In the genomic region with DNA sequence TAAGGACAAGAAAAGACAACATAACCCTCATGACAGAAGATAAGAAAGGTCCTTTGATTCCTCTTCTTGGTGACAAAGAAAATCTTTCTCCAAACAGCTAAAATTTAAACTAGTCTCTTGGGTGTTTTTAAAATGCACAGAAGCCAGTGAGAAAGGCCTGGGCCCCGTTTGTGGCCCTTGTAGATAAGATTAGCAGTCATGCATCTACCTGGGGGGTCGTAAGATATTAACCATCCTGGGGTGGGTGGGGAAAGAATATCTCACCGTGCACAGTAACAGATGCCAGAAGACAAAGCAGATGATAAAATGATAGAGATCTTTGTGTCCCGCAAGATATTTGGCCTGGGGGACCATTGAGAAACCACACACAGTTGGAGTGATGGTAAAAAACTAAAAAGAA, we compare ENCODE assay signal across 30 mouse cellular contexts. TPM values are rescaled to one million over a fixed set of nuclear protein-coding genes. Genes with fewer than 3 reads are reported as not detected.
A peak's percentile ranks its signal among the peaks of the same experiment; 100 is the strongest.
DNase-seq lines count a peak whose midpoint lies in the region; ATAC-seq and TF ChIP-seq lines count a peak whose summit lies in the region.
"Had no signal": no experiment of that assay in that cellular context is flagged by ENCODE, and none has a peak within 500 bp of the region (broad histone marks: within the 10 kb centered on the region; RNA-seq: fewer than 3 reads in every experiment).

No protein-coding gene starts in this region.

- no peak for TF ChIP-seq RAD21 in MEL (IDR thresholded peaks at IDR 0.05; ENCODE audit: low read depth, low read length)

- peak; percentile 38 for DNase-seq in MEL (ENCODE audit: low read depth, low spot score)
- no peak for DNase-seq in liver, embryonic 11.5 days (ENCODE audit: low spot score)
- DNase-seq in liver, embryonic 14.5 days (ENCODE audit: low read depth in 3 of 3, low spot score in 3 of 3), result peak in 1 of 3 experiments; percentile 24
- DNase-seq in adrenal gland, adult (ENCODE audit: inconsistent age in 2 of 2, low spot score in 1 of 2), result no peak
- no peak for DNase-seq in urinary bladder, adult 18-20 months (ENCODE audit: low spot score in 2 of 2)
- DNase-seq: adrenal gland, postnatal 10 days; adrenal gland, postnatal 36 days; cerebellum, adult 11 months; cerebellum, adult 8-10 months; cerebellum, postnatal 10 days; cerebellum, postnatal 36 days; embryo, embryonic 11 days; gastrocnemius, postnatal 25 days; heart, adult 18-20 months; heart, postnatal 10 days; heart, postnatal 36 days had no signal

- no peak overlapping the region for H3K9ac ChIP-seq in MEL (ENCODE audit: control insufficient read depth, low read depth, low read length, poor library complexity, severe bottlenecking)
- H3K9ac ChIP-seq in liver, embryonic 11.5 days (ENCODE audit: low read depth, low read length), result no peak overlapping the region
- H3K9ac ChIP-seq in liver, embryonic 14.5 days (replicated peaks), result no peak overlapping the region
- H3K9ac ChIP-seq: embryonic facial prominence, embryonic 13.5 days; forebrain, embryonic 12.5 days; forebrain, embryonic 15.5 days; heart, embryonic 12.5 days; heart, embryonic 15.5 days; hindbrain, embryonic 14.5 days had no signal

- H3K36me3 ChIP-seq in MEL (ENCODE audit: control insufficient read depth in 1 of 2, insufficient read depth in 2 of 2, low read length in 2 of 2), result peaks cover 0 to 17% of the 10 kb centered on the region in 2 experiments; a peak in 2 of 4 replicates
- no peaks in the 10 kb centered on the region for H3K36me3 ChIP-seq in liver, embryonic 11.5 days (ENCODE audit: control insufficient read depth, insufficient read depth, low read length)
- H3K36me3 ChIP-seq in liver, embryonic 14.5 days (replicated peaks; ENCODE audit: control insufficient read depth, insufficient read depth, low read depth), result no peaks in the 10 kb centered on the region
- H3K36me3 ChIP-seq: embryonic facial prominence, embryonic 10.5 days; embryonic facial prominence, embryonic 13.5 days; forebrain, embryonic 12.5 days; forebrain, embryonic 15.5 days; heart, embryonic 12.5 days; heart, embryonic 15.5 days; hindbrain, embryonic 10.5 days had no signal

- TF ChIP-seq EP300 in MEL (IDR thresholded peaks at IDR 0.05; ENCODE audit: low read depth in 1 of 2, low read length in 2 of 2), result peak; percentile 52 to 82
- peak; percentile 53 for TF ChIP-seq EP300 in liver, embryonic 14.5 days (IDR thresholded peaks at IDR 0.05; ENCODE audit: low read depth)

- H3K27ac ChIP-seq in MEL (ENCODE audit: control insufficient read depth, low read depth, low read length), result 0 out of 2 replicates have a peak overlapping the region, but pooled peaks have one; percentile 13
- peak overlapping the region; percentile 21 for H3K27ac ChIP-seq in liver, embryonic 11.5 days (ENCODE audit: low read depth, low read length)
- H3K27ac ChIP-seq in liver, embryonic 14.5 days, result no peak overlapping the region
- H3K27ac ChIP-seq: embryonic facial prominence, embryonic 10.5 days; embryonic facial prominence, embryonic 13.5 days; forebrain, embryonic 12.5 days; forebrain, embryonic 15.5 days; heart, embryonic 15.5 days; hindbrain, embryonic 10.5 days; hindbrain, embryonic 14.5 days; hindbrain, postnatal 0 days had no signal

- 31% methylated on average over 4 of the region's 4 CpGs for WGBS in liver, embryonic 11.5 days
- 8% methylated on average over 4 of the region's 4 CpGs for WGBS in liver, embryonic 14.5 days (ENCODE audit: insufficient replicate concordance)

- H3K9me3 ChIP-seq in MEL (replicated peaks; ENCODE audit: insufficient read depth, low read length), result no peaks in the 10 kb centered on the region
- no peaks in the 10 kb centered on the region for H3K9me3 ChIP-seq in liver, embryonic 11.5 days (ENCODE audit: control insufficient read depth, low read length)
- no peaks in the 10 kb centered on the region for H3K9me3 ChIP-seq in liver, embryonic 14.5 days (ENCODE audit: control insufficient read depth, low read length)
- H3K9me3 ChIP-seq: embryonic facial prominence, embryonic 10.5 days; embryonic facial prominence, embryonic 13.5 days; forebrain, embryonic 12.5 days; forebrain, embryonic 15.5 days; heart, embryonic 12.5 days; heart, embryonic 15.5 days; hindbrain, embryonic 10.5 days had no signal

- peaks cover 5 to 10% of the 10 kb centered on the region in 2 experiments for H3K4me1 ChIP-seq in MEL (ENCODE audit: control insufficient read depth in 1 of 2, insufficient read depth in 2 of 2, low read length in 2 of 2)
- H3K4me1 ChIP-seq in liver, embryonic 11.5 days (replicated peaks; ENCODE audit: control insufficient read depth, insufficient read depth, low read length), result no peaks in the 10 kb centered on the region; the same call in 1 of the 2 replicates
- peaks cover 14 to 16% of the 10 kb centered on the region in 2 experiments for H3K4me1 ChIP-seq in liver, embryonic 14.5 days (replicated peaks; ENCODE audit: control insufficient read depth in 2 of 2, insufficient read depth in 2 of 2, low read length in 1 of 2)
- H3K4me1 ChIP-seq: embryonic facial prominence, embryonic 13.5 days; forebrain, embryonic 12.5 days; forebrain, embryonic 15.5 days; heart, embryonic 15.5 days; hindbrain, embryonic 10.5 days had no signal

- no peaks in the 10 kb centered on the region for H3K27me3 ChIP-seq in MEL (ENCODE audit: control insufficient read depth in 1 of 2, insufficient read depth in 2 of 2, low read length in 2 of 2)
- H3K27me3 ChIP-seq in liver, embryonic 11.5 days (replicated peaks; ENCODE audit: control insufficient read depth, insufficient read depth, low read length), result no peaks in the 10 kb centered on the region
- H3K27me3 ChIP-seq in liver, embryonic 14.5 days (ENCODE audit: control insufficient read depth, insufficient read depth, low read length), result no peaks in the 10 kb centered on the region
- H3K27me3 ChIP-seq: embryonic facial prominence, embryonic 13.5 days; forebrain, embryonic 12.5 days; forebrain, embryonic 15.5 days; heart, embryonic 12.5 days; heart, embryonic 15.5 days; Patski had no signal

- peak overlapping the region; percentile 12 for H3K4me2 ChIP-seq in liver, embryonic 11.5 days
- H3K4me2 ChIP-seq in liver, embryonic 14.5 days (ENCODE audit: low read depth), result peak overlapping the region; percentile 20
- H3K4me2 ChIP-seq: embryonic facial prominence, embryonic 13.5 days; forebrain, embryonic 12.5 days; forebrain, embryonic 15.5 days; heart, embryonic 12.5 days; heart, embryonic 15.5 days; hindbrain, embryonic 14.5 days had no signal

- TF ChIP-seq CTCF in MEL (IDR thresholded peaks at IDR 0.05 in 2 of 3, conservative IDR thresholded peaks at IDR 0.05 in 1 of 3; ENCODE audit: control insufficient read depth in 1 of 3, insufficient read depth in 1 of 3, low read depth in 2 of 3, low read length in 3 of 3, poor library complexity in 1 of 3, severe bottlenecking in 1 of 3), result no peak
- TF ChIP-seq CTCF in liver, embryonic 14.5 days (IDR thresholded peaks at IDR 0.05; ENCODE audit: low read depth), result no peak

- no peak overlapping the region for H3K4me3 ChIP-seq in MEL (ENCODE audit: control insufficient read depth in 1 of 2, insufficient read depth in 1 of 2, low read depth in 2 of 2, low read length in 2 of 2)
- H3K4me3 ChIP-seq in liver, embryonic 11.5 days (ENCODE audit: low read depth, low read length), result no peak overlapping the region
- H3K4me3 ChIP-seq in liver, embryonic 14.5 days (ENCODE audit: insufficient read depth in 1 of 2, low read depth in 2 of 2, low read length in 2 of 2), result no peak overlapping the region
- H3K4me3 ChIP-seq: embryonic facial prominence, embryonic 10.5 days; embryonic facial prominence, embryonic 13.5 days; erythroblast, embryonic 14.5 days; forebrain, embryonic 12.5 days; forebrain, embryonic 15.5 days; heart, embryonic 12.5 days; heart, embryonic 15.5 days; hindbrain, embryonic 10.5 days had no signal

- no peak for TF ChIP-seq POLR2A in MEL (IDR thresholded peaks at IDR 0.05; ENCODE audit: control insufficient read depth in 1 of 2, insufficient read depth in 1 of 2, low read depth in 1 of 2, low read length in 2 of 2, poor library complexity in 1 of 2)

- peak; percentile 85 for ATAC-seq in liver, embryonic 11.5 days (replicated peaks; ENCODE audit: low FRiP score)
- peak; percentile 72 for ATAC-seq in liver, embryonic 14.5 days (ENCODE audit: insufficient read depth)
- ATAC-seq in megakaryocyte-erythroid progenitor cell, adult 5-6 weeks (replicated peaks; ENCODE audit: low FRiP score, low TSS enrichment, poor library complexity, severe bottlenecking), result peak; percentile 27; the same call in 1 of the 2 replicates
- ATAC-seq in inflammation-experienced regulatory T-cells, adult 6 months, result no peak
- ATAC-seq: CD4-positive, CD25-positive, alpha-beta regulatory T cell, adult 4 months; forebrain, embryonic 15.5 days; hindbrain, postnatal 0 days; Patski had no signal

- H3K79me2 ChIP-seq in MEL (ENCODE audit: control insufficient read depth, insufficient read depth, low read length, poor library complexity), result no peaks in the 10 kb centered on the region

TF ChIP-seq in MEL, 35 proteins besides CTCF, POLR2A, EP300 and RAD21 (continues in another document):
- TF ChIP-seq TBP (IDR thresholded peaks at IDR 0.05; ENCODE audit: low read depth, low read length), result no peak
- no peak for TF ChIP-seq USF2 (IDR thresholded peaks at IDR 0.05; ENCODE audit: borderline replicate concordance in 1 of 2, insufficient read depth in 1 of 2, low read depth in 1 of 2, low read length in 2 of 2)
- TF ChIP-seq MYC (IDR thresholded peaks at IDR 0.05; ENCODE audit: low read depth, low read length), result no peak
- TF ChIP-seq ETS1 (IDR thresholded peaks at IDR 0.05; ENCODE audit: low read depth, low read length), result peak; percentile 42; the same call in 1 of the 2 replicates
- TF ChIP-seq MAZ (IDR thresholded peaks at IDR 0.05; ENCODE audit: low read depth, low read length), result no peak
- TF ChIP-seq TCF12 (IDR thresholded peaks at IDR 0.05; ENCODE audit: low read depth, low read length), result peak; percentile 80
- no peak; the same call in none of the 2 replicates for TF ChIP-seq RCOR1 (IDR thresholded peaks at IDR 0.05; ENCODE audit: low read depth, low read length)
- no peak for TF ChIP-seq UBTF (IDR thresholded peaks at IDR 0.05; ENCODE audit: borderline replicate concordance, insufficient read depth, low read depth, low read length)
- no peak for TF ChIP-seq MAFK (IDR thresholded peaks at IDR 0.05; ENCODE audit: borderline replicate concordance, low read depth, low read length)

RNA-seq across cellular contexts. Expression of gene Atp2b1, which starts 51.5 kb away (rescaled TPM):
- 23.5 and 29.4 TPM in 2 replicates for total RNA-seq in MEL (2012; rRNA removed)
- polyA plus RNA-seq in MEL (2012; ENCODE audit: insufficient read depth in 1 of 2, insufficient read length in 2 of 2, low read depth in 1 of 2, low replicate concordance in 2 of 2, missing spikeins in 1 of 2), result 10 to 100 TPM in 1 of 2 experiments, not detected in 1; 26.6 TPM
- 67.4 and 71.9 TPM in 2 replicates for polyA plus RNA-seq in liver, embryonic 11.5 days (2014; fragmentation: Nextera tagmentation; extraction: Ambion mirVana)
- polyA plus RNA-seq in liver, embryonic 14.5 days (2012; rRNA removed), result 5.2 and 7.4 TPM in 2 replicates
- 27.6 and 29.0 TPM in 2 replicates for polyA plus RNA-seq in liver, embryonic 14.5 days (2014; fragmentation: Nextera tagmentation; extraction: Ambion mirVana)
- 15.8 and 21.1 TPM in 2 replicates for total RNA-seq in megakaryocyte-erythroid progenitor cell, adult 5-6 weeks (2014; fragmentation: Nextera tagmentation)
- 26.7 and 28.9 TPM in 2 replicates for total RNA-seq in megakaryocyte-erythroid progenitor cell, adult 5-6 weeks (2017)
- polyA plus RNA-seq in inflammation-experienced regulatory T-cells, adult 6 months (2017; shearing (Covaris generic)), result 100 to 1,000 TPM; 144 to 179 (median 149) TPM
